Mouse (Mus musculus): Measurements from ENCODE around the gene Olfr463. TPM values are rescaled to one million over a fixed set of nuclear protein-coding genes. Genes with fewer than 3 reads are reported as not detected.

Olfr463 gene
- not detected in 2 replicates for polyA plus RNA-seq (2014; fragmentation: Nextera tagmentation; extraction: Ambion mirVana)

DNA sequence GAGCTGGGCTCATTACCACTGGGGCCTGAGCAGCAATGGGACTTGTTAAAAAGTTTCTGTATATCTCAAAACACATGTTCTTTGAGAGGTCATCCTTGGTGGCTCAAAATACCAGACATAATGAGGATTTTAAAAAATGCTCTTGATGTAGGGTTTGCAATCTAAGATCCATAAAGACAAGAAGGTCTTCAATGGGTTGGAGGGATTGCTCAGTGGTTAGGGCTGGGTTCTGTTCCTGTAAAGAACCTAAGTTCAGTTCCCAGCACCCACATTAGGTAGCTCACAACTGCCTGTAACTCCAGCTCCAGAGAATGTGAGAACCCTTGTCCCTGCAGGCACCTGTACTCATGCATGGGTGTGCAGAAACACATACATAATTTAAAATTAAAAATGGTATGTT, at the start of gene Olfr463:
Gene Olfr463, minus strand, starts transcription at position 101 of the 400 bp plus-strand sequence.
- Histone ChIP-seq H3K27me3 (ENCODE audit: control insufficient read depth, insufficient read depth, low read length) (no peaks in the 10 kb centered on the region), H3K9me3 (ENCODE audit: control insufficient read depth, low read length) (no peaks in the 10 kb centered on the region), H3K36me3 (ENCODE audit: control insufficient read depth, insufficient read depth, low read length) (no peaks in the 10 kb centered on the region), H3K9ac (ENCODE audit: low read depth, low read length) (no peak within 1 kb of the TSS), H3K27ac (ENCODE audit: low read depth, low read length) (no peak within 1 kb of the TSS), H3K4me3 (ENCODE audit: low read length) (no peak within 1 kb of the TSS), H3K4me2 (replicated peaks; ENCODE audit: low read depth, low read length) (no peak within 1 kb of the TSS), H3K4me1 (ENCODE audit: control insufficient read depth, insufficient read depth, low read length) (no peaks in the 10 kb centered on the region)
- ATAC-seq (ENCODE audit: low FRiP score, low TSS enrichment): no peak

DNA sequence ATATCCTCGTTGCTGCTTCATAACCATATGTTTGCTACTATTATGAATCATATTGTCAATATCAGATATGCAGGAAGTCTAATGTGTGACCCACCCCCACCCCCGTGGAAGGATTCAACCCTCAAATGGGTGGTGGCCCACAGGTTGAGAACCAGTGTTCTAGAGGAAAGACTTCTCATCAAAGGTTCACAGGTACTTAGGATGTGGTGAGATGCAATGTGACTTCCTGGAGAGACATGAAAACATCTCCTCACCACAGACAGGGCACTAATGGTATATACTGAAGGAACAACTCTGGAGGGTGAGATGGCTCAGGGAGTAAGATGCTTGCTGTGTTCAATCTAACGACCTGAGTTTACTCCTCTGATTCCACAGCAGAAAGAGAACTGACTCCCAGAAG, 38.3 kb upstream of the Olfr463 start:
- no peaks in the 10 kb centered on the region for H3K9me3 ChIP-seq (ENCODE audit: control insufficient read depth, low read length)
- H3K9ac ChIP-seq (ENCODE audit: low read depth, low read length): no peak overlapping the region
- no peak overlapping the region for H3K4me3 ChIP-seq (ENCODE audit: low read length)
- no peak overlapping the region for H3K27ac ChIP-seq (ENCODE audit: low read depth, low read length)
- no peak overlapping the region for H3K4me2 ChIP-seq (replicated peaks; ENCODE audit: low read depth, low read length)
- WGBS: 73% methylated on average over 3 of the region's 3 CpGs
- ATAC-seq (ENCODE audit: low FRiP score, low TSS enrichment): no peak
- no peaks in the 10 kb centered on the region for H3K36me3 ChIP-seq (ENCODE audit: control insufficient read depth, insufficient read depth, low read length)
- H3K27me3 ChIP-seq (ENCODE audit: control insufficient read depth, insufficient read depth, low read length): no peaks in the 10 kb centered on the region
- no peaks in the 10 kb centered on the region for H3K4me1 ChIP-seq (ENCODE audit: control insufficient read depth, insufficient read depth, low read length)

DNA sequence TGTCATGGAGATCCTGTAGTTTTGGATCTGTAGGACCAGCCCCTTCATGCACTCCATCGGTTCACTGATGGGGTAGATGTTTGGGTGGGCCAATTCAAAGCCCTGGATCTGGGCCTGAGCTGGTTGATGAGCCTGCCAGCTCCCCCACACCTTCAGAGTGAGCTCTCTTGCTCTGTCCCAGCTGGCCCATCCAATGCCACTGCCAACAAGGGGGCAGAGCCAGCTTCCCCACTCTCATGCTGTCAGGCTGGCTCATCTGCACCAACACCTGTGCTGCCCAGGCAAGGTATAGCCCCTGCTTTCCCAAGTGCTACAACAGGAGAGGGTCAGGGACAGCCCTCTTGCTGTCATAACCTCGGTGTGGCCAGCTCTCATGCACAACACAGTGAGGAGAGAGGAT, 36.5 kb upstream of the Olfr463 start:
- WGBS: 78% methylated on average over 2 of the region's 2 CpGs
- ATAC-seq (ENCODE audit: low FRiP score, low TSS enrichment): no peak
- H3K4me1 ChIP-seq (ENCODE audit: control insufficient read depth, insufficient read depth, low read length): no peaks in the 10 kb centered on the region
- H3K9me3 ChIP-seq (ENCODE audit: control insufficient read depth, low read length): no peaks in the 10 kb centered on the region
- H3K36me3 ChIP-seq (ENCODE audit: control insufficient read depth, insufficient read depth, low read length): no peaks in the 10 kb centered on the region
- H3K27me3 ChIP-seq (ENCODE audit: control insufficient read depth, insufficient read depth, low read length): no peaks in the 10 kb centered on the region
- H3K4me3 ChIP-seq (ENCODE audit: low read length): no peak overlapping the region
- no peak overlapping the region for H3K9ac ChIP-seq (ENCODE audit: low read depth, low read length)
- no peak overlapping the region for H3K27ac ChIP-seq (ENCODE audit: low read depth, low read length)
- no peak overlapping the region for H3K4me2 ChIP-seq (replicated peaks; ENCODE audit: low read depth, low read length)

DNA sequence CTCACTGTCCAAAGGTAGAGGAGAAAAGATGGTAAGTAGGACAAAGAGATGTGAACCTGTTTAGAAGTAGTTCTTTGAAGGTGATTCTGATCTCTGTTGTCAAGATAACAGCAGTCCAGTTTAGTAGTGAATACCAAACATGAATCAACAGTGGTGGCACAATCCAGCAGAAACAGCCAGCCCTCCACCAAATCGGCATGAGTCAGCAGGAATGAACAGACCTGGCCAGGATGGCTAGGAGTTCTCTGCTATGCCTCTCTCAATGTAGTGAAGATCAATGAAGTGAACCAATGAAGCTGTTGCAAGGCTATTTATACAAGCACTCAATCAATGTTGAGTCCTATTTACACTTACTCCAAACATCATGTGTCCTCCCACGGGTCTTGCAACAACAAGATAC, 33.2 kb upstream of the Olfr463 start:
- Histone ChIP-seq H3K27me3 (ENCODE audit: control insufficient read depth, insufficient read depth, low read length) (no peaks in the 10 kb centered on the region), H3K4me3 (ENCODE audit: low read length) (no peak overlapping the region), H3K27ac (ENCODE audit: low read depth, low read length) (no peak overlapping the region), H3K9ac (ENCODE audit: low read depth, low read length) (no peak overlapping the region), H3K36me3 (ENCODE audit: control insufficient read depth, insufficient read depth, low read length) (no peaks in the 10 kb centered on the region), H3K9me3 (ENCODE audit: control insufficient read depth, low read length) (no peaks in the 10 kb centered on the region), H3K4me1 (ENCODE audit: control insufficient read depth, insufficient read depth, low read length) (no peaks in the 10 kb centered on the region), H3K4me2 (replicated peaks; ENCODE audit: low read depth, low read length) (no peak overlapping the region)
- no peak for ATAC-seq (ENCODE audit: low FRiP score, low TSS enrichment)
- 88% methylated on average over 2 of the region's 2 CpGs for WGBS

DNA sequence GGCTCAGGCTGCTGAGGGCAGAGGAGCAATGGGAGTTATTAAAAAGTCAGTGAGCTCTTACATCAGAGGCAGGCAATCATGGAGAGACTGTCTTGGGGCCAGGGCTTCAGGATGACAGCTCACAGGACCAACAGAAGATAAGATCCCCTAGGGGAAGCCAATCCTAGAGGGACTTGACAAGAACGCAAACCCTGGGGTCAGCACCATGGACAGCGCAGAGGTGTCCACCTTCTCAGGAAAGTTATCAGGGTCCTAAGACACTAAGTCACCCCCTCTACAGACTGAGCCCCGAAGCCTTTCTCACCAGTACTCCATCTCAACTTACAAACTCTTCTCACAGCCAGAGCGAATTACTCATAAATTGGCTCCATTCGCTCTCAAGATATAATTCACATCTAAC, 23.8 kb upstream of the Olfr463 start, which contains the start of gene Olfr464:
Gene Olfr464, minus strand, starts transcription at position 2 of the 400 bp plus-strand sequence.
- ATAC-seq (ENCODE audit: low FRiP score, low TSS enrichment): no peak

DNA sequence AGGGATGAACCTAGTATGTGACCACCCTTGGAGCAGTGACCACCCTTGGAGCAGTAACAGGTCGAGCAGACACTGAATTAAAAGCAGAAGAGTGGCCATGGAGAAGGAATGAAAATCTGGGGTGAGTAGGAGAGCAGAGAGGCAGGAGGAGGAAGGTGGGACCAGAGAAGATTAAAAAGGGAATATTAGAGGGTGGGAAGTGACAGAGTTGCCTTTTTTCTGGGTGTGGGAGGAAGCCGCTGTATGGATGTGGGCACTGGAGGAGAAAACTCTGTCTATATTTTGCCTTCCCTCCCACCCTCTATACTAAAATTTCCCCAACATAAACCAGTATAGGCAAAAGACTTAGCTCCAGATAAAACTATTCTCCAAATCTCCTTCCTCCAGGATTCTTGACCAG, 23.1 kb upstream of the Olfr463 start:
- no peak overlapping the region for H3K4me3 ChIP-seq (ENCODE audit: low read length)
- no peaks in the 10 kb centered on the region for H3K4me1 ChIP-seq (ENCODE audit: control insufficient read depth, insufficient read depth, low read length)
- ATAC-seq (ENCODE audit: low FRiP score, low TSS enrichment): no peak
- WGBS: 65% methylated on average over 2 of the region's 2 CpGs
- H3K4me2 ChIP-seq (replicated peaks; ENCODE audit: low read depth, low read length): no peak overlapping the region
- H3K36me3 ChIP-seq (ENCODE audit: control insufficient read depth, insufficient read depth, low read length): no peaks in the 10 kb centered on the region
- H3K9ac ChIP-seq (ENCODE audit: low read depth, low read length): no peak overlapping the region
- no peak overlapping the region for H3K27ac ChIP-seq (ENCODE audit: low read depth, low read length)
- no peaks in the 10 kb centered on the region for H3K27me3 ChIP-seq (ENCODE audit: control insufficient read depth, insufficient read depth, low read length)
- no peaks in the 10 kb centered on the region for H3K9me3 ChIP-seq (ENCODE audit: control insufficient read depth, low read length)

More for the DNA sequence above, 23.8 kb upstream of the Olfr463 start, which contains the start of gene Olfr464:
- H3K4me2 ChIP-seq (replicated peaks; ENCODE audit: low read depth, low read length): no peak within 1 kb of the TSS
- no peaks in the 10 kb centered on the region for H3K36me3 ChIP-seq (ENCODE audit: control insufficient read depth, insufficient read depth, low read length)
- H3K27ac ChIP-seq (ENCODE audit: low read depth, low read length): no peak within 1 kb of the TSS
- no peaks in the 10 kb centered on the region for H3K27me3 ChIP-seq (ENCODE audit: control insufficient read depth, insufficient read depth, low read length)
- H3K4me1 ChIP-seq (ENCODE audit: control insufficient read depth, insufficient read depth, low read length): no peaks in the 10 kb centered on the region
- no peak within 1 kb of the TSS for H3K4me3 ChIP-seq (ENCODE audit: low read length)
- 26% methylated on average over 5 of the region's 5 CpGs for WGBS
- H3K9me3 ChIP-seq (ENCODE audit: control insufficient read depth, low read length): no peaks in the 10 kb centered on the region
- H3K9ac ChIP-seq (ENCODE audit: low read depth, low read length): no peak within 1 kb of the TSS

DNA sequence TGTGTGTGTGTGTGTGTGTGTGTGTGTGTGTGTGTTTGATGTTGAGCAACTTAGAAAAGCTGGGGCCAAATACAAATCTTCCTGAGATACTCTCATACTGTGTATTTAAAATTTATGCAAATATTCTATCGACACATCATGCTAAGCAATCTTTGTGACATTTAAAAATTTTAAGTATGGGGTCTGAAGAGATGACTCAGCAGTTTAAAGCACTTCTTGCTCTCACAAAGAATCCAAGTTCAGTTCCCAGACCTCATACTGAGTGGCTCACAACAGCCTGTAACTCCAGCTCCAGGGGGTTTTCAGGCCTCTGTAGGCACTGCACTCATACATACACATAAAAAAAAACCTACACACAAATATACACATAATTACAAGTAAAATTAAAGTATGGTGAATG, 18.8 kb upstream of the Olfr463 start:
- no peak overlapping the region for H3K27ac ChIP-seq (ENCODE audit: low read depth, low read length)
- H3K9ac ChIP-seq (ENCODE audit: low read depth, low read length): no peak overlapping the region
- H3K4me1 ChIP-seq (ENCODE audit: control insufficient read depth, insufficient read depth, low read length): no peaks in the 10 kb centered on the region
- H3K9me3 ChIP-seq (ENCODE audit: control insufficient read depth, low read length): no peaks in the 10 kb centered on the region
- H3K36me3 ChIP-seq (ENCODE audit: control insufficient read depth, insufficient read depth, low read length): no peaks in the 10 kb centered on the region
- H3K27me3 ChIP-seq (ENCODE audit: control insufficient read depth, insufficient read depth, low read length): no peaks in the 10 kb centered on the region
- WGBS: 90% methylated on average over 1 of the region's 1 CpGs
- no peak overlapping the region for H3K4me3 ChIP-seq (ENCODE audit: low read length)
- no peak overlapping the region for H3K4me2 ChIP-seq (replicated peaks; ENCODE audit: low read depth, low read length)
- ATAC-seq (ENCODE audit: low FRiP score, low TSS enrichment): no peak

DNA sequence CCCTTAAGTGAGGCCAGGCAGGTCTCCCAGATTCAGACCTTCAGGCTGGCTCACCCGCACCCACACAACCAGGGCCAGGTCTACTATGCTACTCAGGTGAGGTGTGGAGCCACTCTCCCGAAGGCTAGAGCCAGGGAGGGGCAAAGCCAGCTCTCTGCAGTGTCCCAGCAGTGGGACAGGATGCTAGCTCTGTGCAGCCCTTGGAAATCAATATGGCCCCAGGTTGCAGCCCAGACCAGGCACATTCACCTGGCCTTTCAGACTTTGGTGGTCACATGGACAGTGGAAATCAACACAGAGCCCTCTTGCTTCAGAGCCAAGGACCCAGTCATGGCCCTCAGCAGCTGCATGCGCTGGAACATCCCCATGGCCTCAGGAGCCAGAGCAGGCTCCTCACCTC, 7.1 kb upstream of the Olfr463 start:
- WGBS: 87% methylated on average over 3 of the region's 3 CpGs
- no peaks in the 10 kb centered on the region for H3K9me3 ChIP-seq (ENCODE audit: control insufficient read depth, low read length)
- no peak overlapping the region for H3K27ac ChIP-seq (ENCODE audit: low read depth, low read length)
- no peak overlapping the region for H3K9ac ChIP-seq (ENCODE audit: low read depth, low read length)
- H3K4me2 ChIP-seq (replicated peaks; ENCODE audit: low read depth, low read length): no peak overlapping the region
- ATAC-seq (ENCODE audit: low FRiP score, low TSS enrichment): no peak
- no peaks in the 10 kb centered on the region for H3K36me3 ChIP-seq (ENCODE audit: control insufficient read depth, insufficient read depth, low read length)
- H3K4me1 ChIP-seq (ENCODE audit: control insufficient read depth, insufficient read depth, low read length): no peaks in the 10 kb centered on the region
- H3K4me3 ChIP-seq (ENCODE audit: low read length): no peak overlapping the region
- H3K27me3 ChIP-seq (ENCODE audit: control insufficient read depth, insufficient read depth, low read length): no peaks in the 10 kb centered on the region

DNA sequence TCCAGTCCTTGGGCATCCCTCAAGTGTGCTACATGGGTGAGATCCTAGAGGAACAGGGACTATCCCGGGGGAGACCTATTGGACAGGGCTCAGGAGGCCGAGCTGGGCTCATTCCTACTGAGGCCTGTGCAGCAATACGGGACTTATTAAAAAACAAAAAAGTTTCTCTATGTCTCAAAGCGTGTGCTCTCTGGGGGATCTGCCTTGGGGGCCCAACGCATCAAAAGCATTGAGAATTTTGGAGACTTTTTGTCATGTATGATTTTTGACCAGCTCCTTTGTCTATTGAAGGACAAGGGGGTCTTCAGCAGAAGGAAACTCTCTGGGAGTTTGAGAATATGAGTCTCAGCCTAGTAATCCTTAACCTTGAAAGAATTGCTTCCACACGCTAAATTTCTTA, 5.0 kb downstream of the Olfr463 start, which contains the start of gene Olfr462:
Gene Olfr462, minus strand, starts transcription at position 101 of the 400 bp plus-strand sequence.
- WGBS: 89% methylated on average over 6 of the region's 6 CpGs
- Histone ChIP-seq H3K4me1 (ENCODE audit: control insufficient read depth, insufficient read depth, low read length) (no peaks in the 10 kb centered on the region), H3K27me3 (ENCODE audit: control insufficient read depth, insufficient read depth, low read length) (no peaks in the 10 kb centered on the region), H3K36me3 (ENCODE audit: control insufficient read depth, insufficient read depth, low read length) (no peaks in the 10 kb centered on the region), H3K4me3 (ENCODE audit: low read length) (no peak within 1 kb of the TSS), H3K4me2 (replicated peaks; ENCODE audit: low read depth, low read length) (no peak within 1 kb of the TSS), H3K27ac (ENCODE audit: low read depth, low read length) (no peak within 1 kb of the TSS), H3K9ac (ENCODE audit: low read depth, low read length) (no peak within 1 kb of the TSS), H3K9me3 (ENCODE audit: control insufficient read depth, low read length) (no peaks in the 10 kb centered on the region)
- ATAC-seq (ENCODE audit: low FRiP score, low TSS enrichment): no peak
